Mouse (Mus musculus) olfactory bulb, adult 2 months (tissue): ENCODE measurements at regions not wholly inside any gene's neighbourhood (a gene's known extent, or its start where the extent isn't known, plus 50 kb on each side); places are given as distances from the start of the nearest gene placed in this dataset.

Source experiments
- CTCF ChIP-seq: fragments of 200-500 bp; IDR thresholded peaks from 2 replicates; pipeline ENCODE4 v1.5.1; 2012; ENCODE audit warnings: low read depth, mild to moderate bottlenecking, low read length, moderate library complexity; ENCODE audit not compliant: insufficient read depth
- POLR2A ChIP-seq: fragments of 200-500 bp; IDR thresholded peaks from 2 replicates; pipeline ENCODE4 v1.6.1; 2012; ENCODE audit warnings: mild to moderate bottlenecking, low read depth, low read length, moderate library complexity; ENCODE audit not compliant: insufficient read depth

DNA sequence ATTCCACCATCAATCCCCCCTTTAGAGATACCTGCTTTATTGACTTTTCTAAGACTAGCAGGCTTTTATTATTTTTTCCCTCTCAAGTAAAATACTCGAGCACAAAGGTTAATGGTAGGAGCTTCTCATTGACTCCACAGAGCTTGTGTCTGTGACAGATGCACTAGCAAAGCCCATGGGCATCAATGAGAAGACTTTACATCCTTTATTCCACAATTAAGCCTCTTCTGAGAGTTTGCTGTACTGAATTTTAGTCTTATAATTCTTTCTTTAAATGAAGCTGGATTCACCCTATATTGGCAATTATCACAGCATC is 119.2 kb upstream of the Fbxl7 start:
- no peak for TF ChIP-seq CTCF
- TF ChIP-seq POLR2A = no peak
